Mouse (Mus musculus) layer of hippocampus, adult 9-10 months (tissue): ENCODE data around the gene Cort.
"Not testable (repeated sequence)": the region's sequence is repeated elsewhere in the genome, so short reads cannot be mapped to it uniquely, and the experiment has no call there.

Source experiments
- DNase-seq: peaks from one replicate; pipeline ENCODE4 v3.0.0; 2022; ENCODE audit warnings: low spot score

The Cort gene

DNA sequence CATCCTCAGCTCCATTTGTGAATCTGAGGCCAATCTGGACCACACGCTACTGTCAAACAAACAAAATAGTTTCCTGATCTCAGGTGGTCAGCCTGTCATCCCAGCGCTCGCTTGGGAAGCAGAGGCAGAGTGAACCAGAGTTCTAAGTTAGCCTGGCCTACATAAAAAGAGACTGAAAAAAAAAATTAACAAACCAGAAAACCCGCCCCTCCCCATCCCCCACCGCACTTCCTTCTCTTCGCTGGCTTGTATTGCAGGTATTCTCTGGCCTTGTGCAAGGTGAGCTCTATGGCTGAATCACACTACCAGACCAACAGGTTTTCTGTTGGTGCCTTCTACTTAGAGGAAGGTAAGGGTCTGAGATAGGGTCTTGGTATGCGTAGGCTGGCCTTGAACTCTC lies 21.0 kb upstream of the Cort start:
- no peak for DNase-seq

DNA sequence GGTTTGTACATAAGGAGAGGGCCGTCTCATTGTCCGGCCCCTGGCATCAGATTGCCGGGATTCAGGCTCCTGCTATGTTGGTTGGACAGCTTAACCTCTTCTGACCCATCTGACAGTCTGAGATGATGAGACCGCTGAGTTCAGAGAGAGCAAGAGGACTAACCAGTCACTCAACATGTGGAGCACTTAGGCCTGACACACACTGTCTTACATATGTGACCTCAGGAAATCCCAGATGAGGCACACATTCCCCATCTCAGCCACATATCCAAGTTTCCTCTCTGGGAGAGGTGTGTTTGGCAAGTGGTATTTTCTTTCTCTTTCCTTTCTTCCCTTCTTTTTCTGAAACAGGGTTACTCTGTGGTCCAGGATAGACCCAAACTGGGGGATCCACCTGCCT lies 18.6 kb upstream of the Cort start:
- DNase-seq = no peak

DNA sequence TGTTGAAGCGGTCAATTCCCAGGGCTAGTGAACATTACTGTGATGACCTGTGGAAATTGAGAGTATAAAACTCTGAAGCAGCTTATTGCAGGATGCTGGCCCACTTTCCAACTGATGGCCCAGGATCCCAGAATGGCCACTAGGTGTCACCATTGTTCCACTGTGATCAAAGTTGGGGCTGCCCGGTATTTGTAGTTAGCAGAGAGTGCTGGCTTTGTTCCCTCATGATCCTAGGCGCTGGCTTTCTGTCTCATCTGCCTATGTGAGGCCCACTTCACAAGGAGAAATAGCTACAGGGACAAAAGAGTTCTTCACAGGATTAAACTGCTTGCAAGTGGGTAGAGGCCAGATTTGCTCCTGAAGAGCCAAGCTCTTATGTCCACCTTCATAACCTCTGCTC lies 17.9 kb upstream of the Cort start:
- peak; percentile 89 for DNase-seq

DNA sequence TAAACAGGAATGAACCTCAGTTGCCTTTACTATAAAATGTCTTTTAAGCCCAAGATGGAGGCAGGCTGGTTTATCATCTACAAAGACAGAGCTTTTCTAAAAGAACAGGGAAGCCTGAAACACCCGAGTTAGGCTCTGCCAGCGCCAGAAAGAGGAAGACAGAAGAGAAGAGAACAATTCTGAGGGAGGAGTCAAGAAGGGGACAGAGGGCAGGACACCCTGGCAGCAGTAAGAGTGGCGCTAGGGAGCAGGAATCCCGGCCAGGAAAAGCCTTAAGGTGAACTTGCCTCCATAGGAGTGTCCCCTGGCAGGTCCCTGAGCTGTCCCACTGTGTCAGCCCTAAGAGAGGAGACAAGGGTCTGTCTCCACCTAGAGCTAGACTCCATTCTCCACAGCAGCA lies 17.0 kb upstream of the Cort start:
- no peak for DNase-seq

DNA sequence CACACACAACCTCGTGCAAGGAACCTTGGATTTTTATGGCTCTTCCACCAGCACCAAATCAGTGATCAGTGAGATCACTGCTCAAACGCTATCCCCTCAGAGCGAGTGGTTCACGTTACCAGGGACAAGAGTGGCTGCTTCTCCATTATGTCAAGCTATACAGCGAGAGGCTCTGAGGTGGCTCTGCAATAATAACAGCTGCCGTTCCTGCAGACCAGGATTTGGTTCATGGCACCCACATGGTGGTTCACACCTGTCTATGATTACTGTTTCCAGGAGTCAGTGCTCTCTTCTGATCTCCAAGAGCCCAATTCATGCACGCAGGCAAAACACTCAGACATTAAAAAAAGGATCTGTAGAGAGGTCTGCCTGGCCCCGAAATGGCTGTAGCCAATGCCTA lies 12.0 kb upstream of the Cort start:
- no peak for DNase-seq

DNA sequence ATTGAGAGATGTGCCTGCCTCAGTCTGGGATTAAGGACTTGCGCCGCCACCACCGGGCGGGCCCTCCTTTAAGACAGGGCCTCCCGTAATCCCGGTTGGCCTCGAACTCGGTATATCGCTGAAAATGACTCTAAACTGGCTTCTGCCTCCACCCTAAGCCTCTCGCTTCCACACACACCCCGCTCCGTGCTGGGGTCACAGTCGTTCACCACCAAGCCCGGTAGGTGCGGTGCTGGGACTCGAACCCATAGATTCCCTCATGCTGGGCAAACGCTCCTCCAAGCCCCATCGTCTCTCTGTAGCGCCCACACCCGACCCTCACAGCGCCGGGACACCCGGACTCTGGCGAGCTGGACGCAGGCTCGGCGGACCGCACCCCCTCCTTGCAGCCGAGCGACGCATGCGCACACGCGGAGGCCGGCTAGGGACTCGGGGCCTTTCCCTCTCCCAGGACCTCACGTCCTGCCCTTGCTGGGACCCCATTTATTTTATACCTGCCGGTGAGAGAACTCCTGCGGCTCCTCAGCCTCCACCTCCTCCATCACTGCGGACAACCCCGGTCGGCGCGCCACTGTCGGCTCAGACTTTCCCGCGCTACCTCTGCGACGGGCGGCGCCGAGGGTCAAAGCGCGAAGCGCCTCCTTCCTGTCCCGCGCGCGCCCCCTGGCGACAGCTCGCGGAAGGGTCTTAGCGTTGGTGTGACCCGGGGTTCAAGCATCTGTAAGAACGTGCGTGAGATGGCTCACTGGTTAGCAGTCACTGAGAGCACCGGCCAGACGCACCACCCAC lies 10.6 kb upstream of the Cort start, which contains the start of gene Cenps:
Cenps (minus strand) TSS at position 648 of the 789 bp plus-strand sequence.
- peak; percentile 67 for DNase-seq

DNA sequence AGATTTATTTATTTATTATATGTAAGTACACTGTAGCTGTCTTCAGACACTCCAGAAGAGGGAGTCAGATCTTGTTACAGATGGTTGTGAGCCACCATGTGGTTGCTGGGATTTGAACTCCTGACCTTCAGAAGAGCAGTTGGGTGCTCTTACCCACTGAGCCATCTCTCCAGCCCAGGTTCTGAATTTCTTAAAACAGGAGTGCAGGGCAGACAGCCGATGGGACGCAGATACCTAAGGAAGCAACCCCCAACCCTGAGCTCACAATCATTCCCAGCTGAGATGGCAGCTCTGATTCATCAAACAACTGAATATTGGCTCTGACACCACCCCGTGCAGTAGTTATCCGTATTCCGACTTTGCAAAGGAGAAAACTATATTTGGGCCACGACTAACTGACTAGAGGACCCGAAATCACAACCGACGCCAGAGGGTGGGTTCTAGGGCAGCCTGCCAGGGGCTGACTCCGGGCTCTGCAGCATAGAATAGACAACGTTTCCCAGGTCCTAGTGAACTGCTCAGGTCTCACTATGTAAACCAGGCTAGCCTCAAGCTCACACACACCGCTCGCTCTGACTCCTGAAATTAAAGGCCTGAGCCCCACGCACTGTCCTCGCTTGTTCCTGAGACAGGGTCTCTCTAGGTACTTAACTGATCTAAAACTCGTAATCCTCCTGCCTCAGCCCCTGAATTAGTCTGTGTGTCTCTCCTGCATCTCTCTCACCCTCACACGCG lies 9.7 kb upstream of the Cort start:
- DNase-seq = no peak

DNA sequence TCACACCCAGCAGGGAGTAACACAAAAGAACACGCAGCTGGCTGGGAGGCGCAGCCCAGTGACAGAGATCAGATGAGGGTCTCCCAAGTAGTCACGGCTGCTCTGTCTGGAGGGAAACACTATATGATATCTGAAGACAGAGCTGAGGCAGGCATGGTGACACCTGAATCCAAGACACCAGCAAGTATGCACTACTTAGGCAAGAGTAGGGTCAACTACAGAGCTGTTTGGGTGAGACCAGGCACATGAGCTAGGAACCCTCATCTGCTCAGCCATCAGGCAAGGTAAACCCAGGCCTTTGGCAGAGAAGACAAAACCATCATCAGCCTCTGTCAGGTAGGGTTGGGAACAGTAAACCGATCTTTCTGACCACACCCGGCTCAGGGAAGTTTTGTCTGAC lies 6.8 kb upstream of the Cort start:
- DNase-seq = no peak

DNA sequence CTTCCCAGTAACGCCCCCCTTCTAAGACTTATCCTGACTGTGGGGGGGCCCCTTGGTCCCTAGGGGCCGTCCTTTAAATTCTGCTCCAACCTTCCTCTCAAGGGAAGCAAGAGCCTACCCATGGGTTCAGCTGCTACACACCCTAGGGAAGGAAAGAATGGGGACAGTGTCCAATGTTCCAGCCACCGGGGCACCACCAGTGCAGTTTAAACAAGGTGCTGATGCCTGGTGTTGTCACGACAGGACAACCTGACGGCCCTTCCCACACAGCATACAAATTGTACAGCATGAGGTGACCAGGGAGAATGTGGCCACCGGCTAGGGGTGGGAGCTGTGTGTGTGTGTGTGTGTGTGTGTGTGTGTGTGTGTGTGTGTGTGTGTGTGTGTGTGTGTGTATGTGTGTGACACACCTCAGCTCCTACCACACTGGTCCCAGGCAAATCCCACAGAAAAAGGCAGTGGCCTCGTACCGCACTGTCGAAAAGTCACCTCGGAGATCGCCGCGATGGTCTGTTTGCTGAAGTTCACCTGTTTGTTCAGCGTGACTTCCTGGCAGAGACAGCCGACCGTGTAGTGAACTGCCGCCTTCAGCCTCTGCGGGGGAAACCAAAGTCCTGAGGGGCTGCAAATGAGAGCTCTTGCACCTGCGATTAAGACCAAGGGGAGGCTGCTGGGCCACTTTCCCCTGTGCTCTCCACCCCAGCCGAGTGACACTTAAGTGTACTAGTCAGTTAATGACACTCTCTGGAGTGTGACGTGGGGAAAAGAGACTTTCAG lies 5.4 kb upstream of the Cort start:
- no peak for DNase-seq

DNA sequence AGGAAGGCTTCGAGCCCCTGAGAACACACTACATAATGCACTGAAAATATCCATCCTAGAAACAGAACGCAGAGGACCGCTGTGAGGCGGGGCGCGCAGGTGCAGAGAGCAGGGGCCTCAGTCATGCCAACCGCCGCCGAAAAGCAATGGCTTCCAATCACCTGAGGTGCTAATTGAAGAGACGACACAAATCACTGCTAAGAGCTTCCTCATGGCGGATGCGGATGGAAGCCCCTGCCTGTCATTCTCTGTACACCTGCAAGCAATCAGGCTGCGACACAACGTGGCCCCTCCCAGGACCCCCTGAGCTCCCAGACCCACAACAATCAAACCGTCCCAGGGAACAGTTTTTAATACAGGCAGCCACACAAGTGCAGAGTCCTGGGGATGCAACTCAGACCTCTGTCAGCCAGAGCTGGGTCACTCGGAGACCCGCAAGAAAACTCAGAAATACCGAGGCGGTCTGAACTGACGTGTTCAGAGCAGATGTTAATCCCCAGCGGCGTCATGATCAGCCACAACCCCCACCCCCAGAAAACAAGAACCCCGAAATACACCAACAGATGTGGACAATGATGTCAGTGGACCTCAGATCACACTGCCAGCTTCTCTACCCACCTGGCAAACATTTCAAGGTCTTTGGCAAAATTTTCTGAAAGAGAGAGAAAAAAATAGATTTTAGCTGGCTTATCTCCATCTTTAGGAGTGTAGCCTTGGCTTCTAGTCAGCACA lies 4.6 kb upstream of the Cort start:
- no peak for DNase-seq

DNA sequence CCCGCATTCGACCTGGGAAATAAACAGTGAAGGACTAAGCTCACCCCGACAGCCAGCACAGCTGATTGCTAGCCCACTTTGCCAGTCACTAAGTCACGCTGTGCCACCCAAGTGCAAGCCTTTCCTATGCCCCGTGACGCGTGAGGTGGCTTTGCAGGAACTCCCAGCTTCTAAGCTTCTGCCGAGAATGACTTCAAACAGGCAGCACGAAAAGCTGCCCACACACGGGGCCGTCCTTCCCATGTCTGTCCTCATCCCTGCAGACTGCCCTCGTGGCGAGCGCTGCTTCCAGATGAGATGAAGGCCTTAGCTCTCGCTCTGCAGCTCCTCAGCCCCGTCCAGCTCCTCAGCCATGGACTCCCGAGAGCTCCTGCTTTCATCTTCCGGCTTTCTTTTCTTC lies 1.9 kb upstream of the Cort start:
- no peak for DNase-seq

DNA sequence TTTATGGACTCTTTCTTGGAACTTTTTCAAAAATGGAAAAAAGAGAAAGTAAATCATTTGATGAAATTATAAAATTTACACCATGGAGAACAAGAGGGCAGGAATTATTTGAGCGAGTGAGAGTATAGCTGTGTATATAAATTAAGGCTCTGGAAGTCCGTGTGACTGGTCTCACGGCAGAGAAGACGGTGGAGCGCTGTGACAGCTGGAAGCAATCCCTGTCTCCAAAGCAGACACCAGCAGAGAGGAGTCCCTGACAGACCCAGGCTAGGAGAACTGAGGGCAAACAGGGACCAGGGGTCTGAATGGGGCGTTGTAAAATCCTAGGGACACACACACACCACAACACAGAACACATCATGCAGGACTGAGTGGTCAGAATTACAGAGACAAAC lies 451 bp downstream of the Cort start:
- DNase-seq = no peak

DNA sequence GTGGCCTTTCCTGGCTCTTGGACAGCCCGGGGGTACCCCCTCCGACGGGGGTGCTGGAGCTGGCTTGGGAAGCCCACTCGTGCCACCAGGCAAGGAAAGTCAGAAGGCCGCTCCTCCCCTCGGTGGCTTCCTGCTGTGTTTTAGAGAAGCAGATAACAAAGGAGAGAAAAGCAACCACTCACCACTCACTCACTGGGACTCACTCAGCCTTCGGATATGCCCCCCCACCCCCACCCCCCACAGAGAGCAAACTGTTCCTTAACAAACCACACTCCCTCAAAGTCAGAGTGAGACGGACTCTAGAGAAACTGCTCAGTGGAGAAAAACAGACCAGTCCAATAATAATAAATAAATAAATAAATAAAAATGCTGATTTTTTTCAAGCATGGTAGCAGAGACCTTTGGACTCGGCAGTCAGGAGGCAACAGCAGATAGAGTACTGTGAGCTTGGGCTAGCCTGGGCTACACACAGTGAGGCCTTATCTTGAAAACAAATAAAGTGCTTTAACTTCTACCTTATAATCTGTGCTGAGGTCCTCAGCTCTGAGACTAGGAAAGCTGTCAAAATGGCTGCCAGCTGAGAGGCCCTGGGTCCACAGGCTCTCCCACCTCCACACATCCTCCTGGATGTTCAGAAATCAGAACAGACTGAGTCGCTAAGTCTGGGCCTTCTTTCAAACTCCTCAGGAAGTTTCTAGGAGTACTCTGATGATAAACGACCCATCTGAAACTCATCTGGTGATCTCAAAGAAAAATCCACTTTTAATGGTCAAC lies 1.0 kb downstream of the Cort start:
- DNase-seq = no peak

DNA sequence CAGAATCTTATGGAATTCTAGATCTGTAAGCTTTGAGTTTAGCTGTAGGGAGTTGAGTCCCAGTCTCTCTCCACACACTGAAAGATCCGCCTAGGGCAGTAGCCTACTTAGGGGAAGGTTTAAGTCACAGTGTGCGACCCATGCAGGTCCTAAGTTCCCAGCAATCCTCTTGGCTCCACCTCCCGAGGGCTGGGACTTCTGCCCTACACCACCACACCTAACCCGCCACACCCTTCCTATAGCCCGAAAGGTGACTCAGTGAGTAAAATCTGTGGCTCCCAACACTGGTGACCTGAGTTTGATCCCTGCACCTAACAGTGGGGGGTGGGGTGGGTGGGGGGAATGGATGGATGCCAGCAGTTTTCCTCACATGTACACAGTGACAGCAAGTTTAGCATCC lies 3.1 kb downstream of the Cort start:
- no peak for DNase-seq

DNA sequence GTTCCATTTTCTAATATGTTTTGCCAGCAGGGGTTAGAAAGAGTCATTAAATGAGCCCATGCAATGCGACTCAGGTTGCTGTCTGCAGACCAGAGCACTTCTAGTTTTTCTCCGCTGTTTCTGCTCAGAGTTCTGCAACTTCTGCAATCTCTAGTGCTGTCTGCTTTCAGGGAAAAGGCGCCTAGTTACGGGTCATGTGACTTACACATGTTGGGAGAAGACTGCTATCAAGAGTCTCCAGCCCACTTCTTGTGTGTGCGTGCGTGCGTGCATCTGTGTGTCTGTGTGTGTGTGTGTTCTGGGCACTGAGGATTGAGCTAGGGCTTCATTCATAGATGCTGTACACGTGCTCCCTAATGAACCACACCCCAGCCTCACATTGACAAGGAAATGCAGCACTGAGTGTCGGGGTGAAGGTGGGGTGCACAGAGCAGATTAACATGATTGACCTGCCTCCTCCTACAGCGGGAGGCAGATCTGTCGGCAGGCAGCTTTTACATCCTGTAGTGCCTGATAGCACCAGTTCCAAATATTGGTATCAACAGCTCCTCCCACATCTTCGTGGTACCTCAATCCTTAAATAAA lies 6.5 kb downstream of the Cort start:
- DNase-seq = not testable (repeated sequence)

DNA sequence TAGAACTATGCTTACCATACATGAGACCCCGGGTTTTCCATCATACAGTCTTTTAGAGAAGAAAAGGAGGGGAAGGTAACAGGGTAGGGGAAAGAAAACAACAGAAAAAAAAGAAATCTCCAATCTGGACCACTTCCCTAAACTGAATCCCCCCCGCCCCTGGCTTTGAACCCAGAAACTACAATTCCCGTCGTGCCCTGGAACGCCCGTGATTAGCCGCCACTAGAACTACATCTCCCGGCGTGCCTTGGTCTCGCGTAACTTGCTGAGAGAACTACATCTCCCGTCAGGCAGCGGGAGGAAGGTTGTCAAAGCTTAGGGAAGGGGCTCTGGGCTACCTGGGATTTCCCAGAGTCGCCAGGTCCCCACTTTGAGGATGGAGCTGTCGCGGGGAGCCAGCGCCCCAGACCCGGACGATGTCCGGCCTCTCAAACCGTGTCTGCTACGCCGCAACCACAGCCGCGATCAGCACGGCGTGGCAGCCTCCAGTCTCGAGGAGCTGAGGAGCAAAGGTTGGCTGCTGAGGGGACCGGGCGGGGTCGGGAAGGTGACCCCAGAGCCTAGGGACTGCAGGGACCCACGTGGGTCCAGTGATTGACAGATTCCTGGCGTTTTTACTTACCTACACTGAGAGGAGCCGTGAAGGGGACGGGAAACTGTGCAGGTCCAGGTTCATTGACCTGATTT lies 22.5 kb downstream of the Cort start, which contains the start of gene Dffa:
Dffa (plus strand) TSS at position 272 of the 687 bp plus-strand sequence.
- peak; percentile 87 for DNase-seq

DNA sequence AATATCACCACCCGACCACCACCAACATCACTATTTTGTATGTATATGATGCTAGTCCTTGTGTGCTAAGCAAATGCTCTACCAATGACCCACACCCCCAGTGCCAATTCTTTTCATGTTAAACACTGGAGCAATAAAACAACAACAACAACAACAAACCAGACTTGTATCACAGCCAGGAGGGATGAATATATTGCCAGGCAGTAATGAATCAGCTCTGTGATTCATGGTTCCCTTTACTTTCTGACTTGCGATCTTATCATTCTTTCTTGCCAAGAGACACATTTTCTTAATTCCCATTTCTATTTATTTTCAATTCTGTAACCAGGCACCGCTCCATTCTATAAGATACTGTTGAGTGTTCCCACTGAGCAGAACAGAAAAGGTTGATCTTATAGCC lies 25.1 kb downstream of the Cort start:
- DNase-seq = no peak

DNA sequence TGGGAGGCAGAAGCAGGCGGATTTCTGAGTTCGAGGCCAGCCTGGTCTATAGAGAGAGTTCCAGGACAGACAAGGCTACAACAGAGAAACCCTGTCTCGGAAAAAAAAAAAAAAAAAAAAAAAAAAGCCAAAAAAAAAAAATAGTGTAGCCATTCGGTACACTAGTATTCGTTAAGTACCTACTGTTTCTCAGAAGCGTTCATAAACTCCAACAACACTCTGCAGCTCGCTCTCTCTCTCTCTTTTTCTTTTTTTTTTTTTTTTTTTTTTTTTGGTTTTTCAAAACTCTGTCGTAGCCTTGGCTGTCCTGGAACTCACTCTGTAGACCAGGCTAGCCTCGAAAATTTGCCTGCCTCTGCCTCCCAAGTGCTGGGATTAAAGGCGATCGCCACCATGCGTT lies 26.1 kb downstream of the Cort start:
- DNase-seq = not testable (repeated sequence)

DNA sequence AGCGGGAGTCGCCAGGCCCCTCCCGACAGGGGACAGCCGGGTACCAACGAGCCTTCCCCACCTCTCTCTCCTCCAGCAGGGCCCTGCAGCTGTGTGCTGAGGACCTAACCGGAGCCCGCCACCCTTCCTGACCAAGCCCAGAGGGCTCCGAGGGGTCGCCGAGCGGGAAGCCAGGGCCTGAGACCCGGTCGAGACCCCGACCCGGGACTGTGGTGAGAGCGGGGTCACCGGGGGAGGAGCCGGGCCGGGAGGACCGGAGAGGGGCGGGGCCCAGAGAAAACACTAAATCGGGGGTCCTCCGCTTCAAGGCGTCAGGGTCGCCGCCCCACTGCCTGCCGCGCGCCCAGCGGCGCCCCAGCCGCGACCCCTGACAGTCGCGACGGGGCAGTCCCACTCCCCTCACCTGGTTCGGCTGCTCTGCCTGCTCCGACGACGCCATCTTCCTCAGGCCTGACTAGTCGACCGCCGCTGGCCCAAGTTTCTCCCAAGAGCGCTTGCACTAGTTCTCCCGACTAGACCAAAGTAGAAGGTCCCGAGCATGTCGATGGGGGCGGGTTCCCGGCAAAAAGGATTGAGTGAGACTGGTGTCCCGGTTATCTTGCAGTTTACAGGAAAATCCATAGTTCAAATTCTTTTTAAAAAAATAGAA lies 27.1 kb downstream of the Cort start, which contains the start of gene Pex14:
Pex14 (minus strand) TSS at position 508 of the 649 bp plus-strand sequence.
- peak; percentile 69 for DNase-seq

DNA sequence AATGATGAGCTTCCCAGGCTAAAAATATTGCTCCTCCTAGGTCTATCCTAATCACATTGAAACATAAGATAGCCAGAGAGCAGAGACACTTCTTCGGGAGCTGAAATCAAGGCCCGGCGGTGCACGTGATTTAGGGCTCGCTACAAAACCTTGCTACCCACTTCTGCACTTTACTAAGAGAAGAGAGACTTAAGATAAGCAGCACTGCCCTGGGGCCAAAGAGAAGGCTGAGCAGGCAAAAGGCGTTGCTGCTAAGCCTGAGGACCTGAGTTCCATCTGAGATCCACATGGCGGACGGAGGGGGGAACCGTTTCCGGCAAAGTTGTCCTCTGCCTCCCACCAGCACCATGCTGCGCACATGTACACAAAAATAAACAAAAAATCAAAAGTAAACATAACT lies 28.0 kb downstream of the Cort start:
- DNase-seq = no peak
